Mouse (Mus musculus): ENCODE data around the gene Il9.

DNA sequence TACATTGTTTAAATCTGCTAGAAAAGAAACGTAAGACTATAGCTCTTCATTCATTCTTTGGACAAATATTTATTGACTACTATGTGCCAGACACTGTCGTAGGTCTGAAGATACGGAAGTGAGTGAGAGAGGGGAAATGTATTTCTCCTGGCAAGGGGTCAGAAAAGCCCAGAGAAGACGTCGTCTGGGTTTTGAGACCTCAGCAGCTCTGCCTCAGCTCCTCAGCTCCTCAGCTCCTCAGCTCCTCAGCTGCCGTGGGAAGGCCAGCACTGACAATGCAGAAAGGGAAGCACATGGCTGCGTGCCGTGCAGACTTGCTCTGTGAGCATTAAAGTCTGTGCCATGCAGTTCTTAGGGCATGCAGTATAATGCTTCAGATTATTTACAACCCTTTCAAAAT, 47.6 kb upstream of the Il9 start:
- no peak for TF ChIP-seq CTCF (IDR thresholded peaks at IDR 0.05 in 2 of 3, conservative IDR thresholded peaks at IDR 0.05 in 1 of 3; ENCODE audit: control insufficient read depth in 1 of 3, insufficient read depth in 1 of 3, low read depth in 2 of 3, low read length in 3 of 3, poor library complexity in 1 of 3, severe bottlenecking in 1 of 3)
- TF ChIP-seq EP300 (IDR thresholded peaks at IDR 0.05; ENCODE audit: low read depth in 1 of 2, low read length in 2 of 2): no peak
- no peak for TF ChIP-seq POLR2AphosphoS5 (IDR thresholded peaks at IDR 0.05; ENCODE audit: borderline replicate concordance, low read depth, low read length)
- no peak for TF ChIP-seq NRF1 (IDR thresholded peaks at IDR 0.05; ENCODE audit: insufficient read depth, low read depth, low read length, poor library complexity, severe bottlenecking)
- TF ChIP-seq RCOR1 (IDR thresholded peaks at IDR 0.05; ENCODE audit: low read depth, low read length): no peak
- no peak for TF ChIP-seq GATA1 (IDR thresholded peaks at IDR 0.05; ENCODE audit: low read depth, low read length)
- TF ChIP-seq SIN3A (IDR thresholded peaks at IDR 0.05; ENCODE audit: low read length): no peak
- TF ChIP-seq E2F4 (IDR thresholded peaks at IDR 0.05; ENCODE audit: borderline replicate concordance, low read depth, low read length): no peak
- TF ChIP-seq ETS1 (IDR thresholded peaks at IDR 0.05; ENCODE audit: low read depth, low read length): no peak

Data from MEL (cell line).